ENCODE assay signal across 8 mouse cellular contexts in the genomic region with DNA sequence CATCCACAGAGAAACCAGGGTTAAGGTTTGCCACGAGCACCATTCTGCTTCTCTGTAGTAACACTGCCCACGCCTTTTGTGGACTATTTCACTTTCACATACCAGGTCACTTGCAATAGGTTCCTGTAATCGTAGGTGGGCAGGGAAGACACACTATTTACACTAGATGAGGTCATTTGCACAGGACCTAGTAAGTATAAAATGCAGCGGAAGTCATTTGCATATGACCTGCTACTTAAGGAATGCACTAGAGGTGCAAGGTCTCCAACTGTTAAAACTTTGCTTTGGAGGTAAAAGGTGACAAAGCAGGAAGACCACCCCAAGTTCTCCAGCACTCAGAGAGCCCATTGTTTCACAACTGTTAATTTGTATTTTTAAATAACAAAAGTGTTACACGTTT. TPM values are rescaled to one million over a fixed set of nuclear protein-coding genes. Genes with fewer than 3 reads are reported as not detected.
DNase-seq lines count a peak whose midpoint lies in the region; ATAC-seq and TF ChIP-seq lines count a peak whose summit lies in the region.

No protein-coding gene starts in this region.

- no peak for ATAC-seq in heart, postnatal 0 days (ENCODE audit: insufficient read depth, low read depth)
- ATAC-seq in midbrain, embryonic 15.5 days (replicated peaks): no peak

- peak overlapping the region; percentile 100 for H3K4me2 ChIP-seq in heart, postnatal 0 days (ENCODE audit: low read depth, low read length)
- H3K4me2 ChIP-seq in midbrain, embryonic 15.5 days: peak overlapping the region; percentile 96

- H3K9me3 ChIP-seq in heart, postnatal 0 days (replicated peaks; ENCODE audit: control insufficient read depth, low read length): no peaks in the 10 kb centered on the region
- H3K9me3 ChIP-seq in embryonic facial prominence, embryonic 10.5 days: no peaks in the 10 kb centered on the region
- no peaks in the 10 kb centered on the region for H3K9me3 ChIP-seq in midbrain, embryonic 15.5 days

- no peak overlapping the region for H3K9ac ChIP-seq in heart, postnatal 0 days (replicated peaks; ENCODE audit: low read depth, low read length)
- H3K9ac ChIP-seq in midbrain, embryonic 15.5 days: no peak overlapping the region

- no peaks in the 10 kb centered on the region for H3K36me3 ChIP-seq in heart, postnatal 0 days (replicated peaks; ENCODE audit: control insufficient read depth, insufficient read depth, low read length)
- H3K36me3 ChIP-seq in embryonic facial prominence, embryonic 10.5 days (replicated peaks): peaks cover 23% of the 10 kb centered on the region
- no peaks in the 10 kb centered on the region for H3K36me3 ChIP-seq in midbrain, embryonic 15.5 days (replicated peaks)

- H3K27ac ChIP-seq in heart, postnatal 0 days (ENCODE audit: low read depth): no peak overlapping the region
- no peak overlapping the region for H3K27ac ChIP-seq in embryonic facial prominence, embryonic 10.5 days (replicated peaks)
- H3K27ac ChIP-seq in midbrain, embryonic 15.5 days: no peak overlapping the region

- no peak for TF ChIP-seq CTCF in heart, postnatal 0 days (IDR thresholded peaks at IDR 0.05; ENCODE audit: low read depth)

- no peak for DNase-seq in heart, postnatal 0 days (ENCODE audit: low spot score)
- DNase-seq in heart, adult 18-20 months: no peak
- no peak for DNase-seq in embryonic facial prominence, embryonic 10.5 days (ENCODE audit: low spot score)
- peak; percentile 27 for DNase-seq in induced T-regulatory cell, adult 2 months (ENCODE audit: low read depth)
- DNase-seq in left cerebral cortex, adult 8-10 months (ENCODE audit: low spot score in 2 of 2): no peak
- no peak for DNase-seq in urinary bladder, adult 18-20 months (ENCODE audit: low spot score in 2 of 2)
- DNase-seq in cerebellum, postnatal 10 days: no peak

- peaks cover 12% of the 10 kb centered on the region for H3K4me1 ChIP-seq in heart, postnatal 0 days (ENCODE audit: control insufficient read depth, insufficient read depth)
- peaks cover 24% of the 10 kb centered on the region for H3K4me1 ChIP-seq in embryonic facial prominence, embryonic 10.5 days
- peaks cover 28% of the 10 kb centered on the region for H3K4me1 ChIP-seq in midbrain, embryonic 15.5 days

- WGBS in heart, postnatal 0 days: 54% methylated on average over 5 of the region's 5 CpGs
- WGBS in embryonic facial prominence, embryonic 10.5 days: 67% methylated on average over 5 of the region's 5 CpGs
- WGBS in midbrain, embryonic 15.5 days: 73% methylated on average over 5 of the region's 5 CpGs

- peak overlapping the region; percentile 97; the same call in 1 of the 2 replicates for H3K4me3 ChIP-seq in heart, postnatal 0 days (ENCODE audit: low read depth, low read length)
- H3K4me3 ChIP-seq in embryonic facial prominence, embryonic 10.5 days: peak overlapping the region; percentile 86; the same call in 1 of the 2 replicates
- peak overlapping the region; percentile 96; the same call in 1 of the 2 replicates for H3K4me3 ChIP-seq in midbrain, embryonic 15.5 days

- H3K27me3 ChIP-seq in heart, postnatal 0 days (ENCODE audit: control insufficient read depth, insufficient read depth, low read length): no peaks in the 10 kb centered on the region
- no peaks in the 10 kb centered on the region for H3K27me3 ChIP-seq in embryonic facial prominence, embryonic 10.5 days (replicated peaks; ENCODE audit: low read depth, poor library complexity, severe bottlenecking)
- no peaks in the 10 kb centered on the region for H3K27me3 ChIP-seq in midbrain, embryonic 15.5 days (replicated peaks)

- no peak for TF ChIP-seq EP300 in heart, postnatal 0 days (IDR thresholded peaks at IDR 0.05; ENCODE audit: low read depth)

RNA-seq across cellular contexts. Expression of gene Kctd3, which starts 1.4 kb away (rescaled TPM):
- total RNA-seq in heart, postnatal 0 days (2014; rRNA removed; ENCODE audit: low replicate concordance): 24.2 and 35.7 TPM in 2 replicates
- 15.5 and 16.7 TPM in 2 replicates for polyA plus RNA-seq in heart, postnatal 0 days (2015; fragmentation: Nextera tagmentation; extraction: Ambion mirVana)
- 10 to 100 TPM in 1 of 2 experiments, 1 to 10 TPM in 1; 9.7 to 10.6 TPM for total RNA-seq in heart, adult 18-20 months (2021)
- 28.1 and 31.0 TPM in 2 replicates for polyA plus RNA-seq in embryonic facial prominence, embryonic 10.5 days (2016; fragmentation: Nextera tagmentation; extraction: Ambion mirVana)
- polyA plus RNA-seq in midbrain, embryonic 15.5 days (2015; fragmentation: Nextera tagmentation; extraction: Ambion mirVana): 51.5 and 54.5 TPM in 2 replicates
- total RNA-seq in left cerebral cortex, adult 8-10 months (2022): 10 to 100 TPM; 72.1 to 93.0 (median 81.4) TPM
